Mouse (Mus musculus) heart, postnatal 14 days (tissue): ENCODE results near the gene Cln3. TPM values are rescaled to one million over a fixed set of nuclear protein-coding genes. Genes with fewer than 3 reads are reported as not detected.

ENCODE experiments used
- DNase-seq, 2 experiments: peaks; one replicate each; pipeline ENCODE4 v3.0.0; 2021 to 2022
- intact Hi-C: fragments of 180-260 bp; cut with DNase I; formaldehyde crosslinking; loops from one replicate; pipeline ENCODE4 v1.15.1; 2025
- microRNA-seq, 2 experiments: library from miRNA; unstranded; fragments of <30 nt; microRNA quantifications; one replicate each; pipeline ENCODE4 v1.2.0; 2021 to 2022
- total RNA-seq, 2 experiments: library from RNA; stranded (reverse); gene quantifications; 2 replicates each; pipeline ENCODE4 v1.2.3; 2021

Cln3 gene
- total RNA-seq, 2 experiments from 2014 or later: 13.2 to 13.3 TPM

- peak; percentile 8 to 13 for DNase-seq
- intact Hi-C loops: no loop called here
These were observed 49.9 kb downstream of the Cln3 start for GRCm38 (mm10) chr7:126535766-126536165.

DNA sequence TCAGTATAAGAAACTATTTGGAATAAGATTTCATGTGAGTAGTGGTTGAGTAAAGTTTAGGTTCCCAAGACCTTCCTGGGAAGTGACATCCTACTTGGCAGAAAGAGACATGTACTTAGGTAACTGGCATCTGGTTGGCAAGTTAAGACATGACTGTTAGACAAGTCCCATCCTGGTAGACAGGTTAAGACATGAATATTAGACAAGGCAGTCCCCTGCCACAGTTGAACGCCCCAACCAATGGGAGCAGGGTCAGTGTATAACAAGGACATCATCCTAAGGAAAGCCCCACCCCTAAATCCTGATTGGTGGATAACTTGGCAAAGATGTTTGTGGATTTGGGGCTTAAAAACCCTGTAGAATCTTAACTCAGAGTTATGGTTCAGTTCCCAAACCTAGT lies 52.2 kb downstream of the Cln3 start:
- DNase-seq: no peak
- intact Hi-C loops: no loop called here

GRCm38 (mm10) chr7:126528166-126528577 lies 57.4 kb downstream of the Cln3 start:
- intact Hi-C loops: loop anchor here (1.0 to 5.0 kb wide), 3 partner anchors 46 to 206 kb away; no protein-coding TSS in a partner anchor
- DNase-seq: peak in 1 of 2 experiments; percentile 39

GRCm38 (mm10) chr7:126523316-126523715 lies 62.3 kb downstream of the Cln3 start:
- intact Hi-C loops: no loop called here
- DNase-seq: no peak

Small RNAs within 50 kb of the gene (microRNA-seq; reads per million reads assigned to microRNA genes)
- gene Mir7059: 4.6 to 10.7 reads per million in 2 experiments

Other genes starting within 250 kb of the Cln3 start
- gene Lat, start 216.2 kb downstream of the Cln3 start, total RNA-seq: 10 to 100 TPM in 1 of 2 experiments, 1 to 10 TPM in 1; 2.3 to 13.3 TPM
- gene Spns1, start 208.4 kb downstream of the Cln3 start, total RNA-seq: 10 to 100 TPM; 36.3 to 38.3 TPM
- gene Nfatc2ip, start 189.1 kb downstream of the Cln3 start, total RNA-seq: 1 to 10 TPM; 5.4 to 7.1 TPM
- under 1 TPM; 0.53 to 0.56 TPM for gene Cd19, start 170.9 kb downstream of the Cln3 start, total RNA-seq
- gene Rabep2, start 157.1 kb downstream of the Cln3 start, total RNA-seq: 1 to 10 TPM; 7.7 TPM
- gene Atp2a1, start 122.7 kb downstream of the Cln3 start, total RNA-seq: under 1 TPM; 0.48 to 0.49 TPM
- 10 to 100 TPM; 44.3 to 44.8 TPM for gene Sh2b1, start 110.4 kb downstream of the Cln3 start, total RNA-seq
- 100 to 1,000 TPM; 291 to 309 TPM for gene Tufm, start 98.5 kb downstream of the Cln3 start, total RNA-seq
- 10 to 100 TPM; 44.6 to 47.1 TPM for gene Atxn2l, start 82.4 kb downstream of the Cln3 start, total RNA-seq
- 100 to 1,000 TPM; 138 to 140 TPM for gene Eif3c, start 19.4 kb downstream of the Cln3 start, total RNA-seq
- 1 to 10 TPM in 1 of 2 experiments, under 1 TPM in 1; 0.65 to 1.7 TPM for gene Apobr, start 875 bp downstream of the Cln3 start, total RNA-seq
- gene Il27, start 9.1 kb upstream of the Cln3 start, total RNA-seq: not detected
- gene Nupr1, start 45.0 kb upstream of the Cln3 start, total RNA-seq: 1 to 10 TPM; 8.7 to 9.2 TPM
- 10 to 100 TPM; 24.6 to 28.6 TPM for gene Sgf29, start 63.5 kb upstream of the Cln3 start, total RNA-seq
- 10 to 100 TPM; 38.6 to 43.2 TPM for gene Sult1a1, start 90.6 kb upstream of the Cln3 start, total RNA-seq
- gene Bola2, start 109.6 kb upstream of the Cln3 start, total RNA-seq: 10 to 100 TPM; 49.2 to 51.2 TPM
- 1 to 10 TPM; 5.7 to 7.7 TPM for gene Slx1b, start 110.0 kb upstream of the Cln3 start, total RNA-seq
- 10 to 100 TPM in 1 of 2 experiments, 1 to 10 TPM in 1; 8.8 to 28.1 TPM for gene Coro1a, start 122.0 kb upstream of the Cln3 start, total RNA-seq
- 10 to 100 TPM; 69.8 to 77.4 TPM for gene Mapk3, start 173.8 kb upstream of the Cln3 start, total RNA-seq
- gene Gdpd3, start 180.5 kb upstream of the Cln3 start, total RNA-seq: 1 to 10 TPM; 3.1 to 3.8 TPM
- 10 to 100 TPM; 62.9 to 77.1 TPM for gene Ypel3, start 191.1 kb upstream of the Cln3 start, total RNA-seq
- under 1 TPM; 0.44 to 0.62 TPM for gene Tbx6, start 195.7 kb upstream of the Cln3 start, total RNA-seq
- gene Ppp4c, start 206.7 kb upstream of the Cln3 start, total RNA-seq: 10 to 100 TPM; 38.8 to 49.6 TPM
- 10 to 100 TPM; 12.9 to 13.7 TPM for gene Fam57b, start 211.9 kb upstream of the Cln3 start, total RNA-seq
- gene 4930451I11Rik, start 245.8 kb upstream of the Cln3 start, total RNA-seq: not detected